In genomic region chr7:122160037-122160436, GRCm38 (mm10) we compare ENCODE assay signal across 8 mouse cellular contexts. TPM values are rescaled to one million over a fixed set of nuclear protein-coding genes. Genes with fewer than 3 reads are reported as not detected.
DNase-seq lines count a peak whose midpoint lies in the region; ATAC-seq and TF ChIP-seq lines count a peak whose summit lies in the region.

No protein-coding gene starts in this region.

- peak overlapping the region; percentile 79 for H3K4me3 ChIP-seq in lung, embryonic 14.5 days (ENCODE audit: low read depth, low read length)
- H3K4me3 ChIP-seq in embryonic facial prominence, embryonic 14.5 days (ENCODE audit: low read depth, low read length): peak overlapping the region; percentile 51
- H3K4me3 ChIP-seq in limb, embryonic 15.5 days: peak overlapping the region; percentile 75
- peak overlapping the region; percentile 71 for H3K4me3 ChIP-seq in stomach, postnatal 0 days (ENCODE audit: low read depth, low read length)

- no peak for TF ChIP-seq EP300 in stomach, postnatal 0 days (optimal IDR thresholded peaks at IDR 0.05)

- peaks cover 42% of the 10 kb centered on the region for H3K36me3 ChIP-seq in lung, embryonic 14.5 days (ENCODE audit: insufficient read depth)
- peaks cover 37% of the 10 kb centered on the region for H3K36me3 ChIP-seq in embryonic facial prominence, embryonic 14.5 days (ENCODE audit: control insufficient read depth, insufficient read depth, low read length)
- peaks cover 33% of the 10 kb centered on the region for H3K36me3 ChIP-seq in limb, embryonic 15.5 days
- peaks cover 6% of the 10 kb centered on the region; the same call in 1 of the 2 replicates for H3K36me3 ChIP-seq in stomach, postnatal 0 days (ENCODE audit: control insufficient read depth, insufficient read depth, low read length)

- peak overlapping the region; percentile 74 for H3K9ac ChIP-seq in lung, embryonic 14.5 days
- peak overlapping the region; percentile 55 for H3K9ac ChIP-seq in embryonic facial prominence, embryonic 14.5 days (ENCODE audit: low read depth, low read length)
- H3K9ac ChIP-seq in limb, embryonic 15.5 days: peak overlapping the region; percentile 51
- peak overlapping the region; percentile 58 for H3K9ac ChIP-seq in stomach, postnatal 0 days (ENCODE audit: low read length)

- peak overlapping the region; percentile 66 for H3K4me2 ChIP-seq in lung, embryonic 14.5 days
- peak overlapping the region; percentile 69 for H3K4me2 ChIP-seq in embryonic facial prominence, embryonic 14.5 days (ENCODE audit: low read depth, low read length)
- H3K4me2 ChIP-seq in limb, embryonic 15.5 days: peak overlapping the region; percentile 92
- peak overlapping the region; percentile 72 for H3K4me2 ChIP-seq in stomach, postnatal 0 days (replicated peaks; ENCODE audit: low read depth)

- H3K27ac ChIP-seq in lung, embryonic 14.5 days (ENCODE audit: low read depth): peak overlapping the region; percentile 86; the same call in 1 of the 2 replicates
- H3K27ac ChIP-seq in embryonic facial prominence, embryonic 14.5 days (replicated peaks; ENCODE audit: low read depth, low read length): peak overlapping the region; percentile 72; the same call in 1 of the 2 replicates
- H3K27ac ChIP-seq in limb, embryonic 15.5 days: peak overlapping the region; percentile 72
- H3K27ac ChIP-seq in stomach, postnatal 0 days (replicated peaks): no peak overlapping the region

- peak; percentile 47 for DNase-seq in lung, embryonic 14.5 days
- DNase-seq in lung, postnatal 10 days: no peak
- DNase-seq in embryonic facial prominence, embryonic 14.5 days (ENCODE audit: low spot score): peak; percentile 7
- DNase-seq in stomach, postnatal 0 days (ENCODE audit: low spot score): no peak
- DNase-seq in spleen, adult 18-20 months: no peak
- DNase-seq in lung, postnatal 25 days (ENCODE audit: low spot score): no peak
- no peak for DNase-seq in natural killer cell, adult 2 months (ENCODE audit: low spot score in 2 of 2)

- H3K27me3 ChIP-seq in lung, embryonic 14.5 days (ENCODE audit: insufficient read depth, low read length): no peaks in the 10 kb centered on the region
- H3K27me3 ChIP-seq in embryonic facial prominence, embryonic 14.5 days (replicated peaks; ENCODE audit: control insufficient read depth, insufficient read depth, low read length): no peaks in the 10 kb centered on the region
- no peaks in the 10 kb centered on the region for H3K27me3 ChIP-seq in limb, embryonic 15.5 days
- no peaks in the 10 kb centered on the region for H3K27me3 ChIP-seq in stomach, postnatal 0 days (ENCODE audit: control insufficient read depth, insufficient read depth, low read length)

- peak; percentile 10 for ATAC-seq in lung, embryonic 14.5 days (ENCODE audit: insufficient read depth)
- no peak for ATAC-seq in embryonic facial prominence, embryonic 14.5 days (ENCODE audit: low read depth)
- ATAC-seq in limb, embryonic 15.5 days (ENCODE audit: insufficient number of reproducible peaks, low FRiP score, low TSS enrichment, low read depth): no peak
- no peak for ATAC-seq in stomach, postnatal 0 days (ENCODE audit: low FRiP score, low TSS enrichment)

- peaks cover 9% of the 10 kb centered on the region for H3K4me1 ChIP-seq in lung, embryonic 14.5 days (ENCODE audit: insufficient read depth)
- H3K4me1 ChIP-seq in embryonic facial prominence, embryonic 14.5 days (ENCODE audit: control insufficient read depth, insufficient read depth, low read length): peaks cover 24% of the 10 kb centered on the region
- H3K4me1 ChIP-seq in limb, embryonic 15.5 days: peaks cover 41% of the 10 kb centered on the region
- H3K4me1 ChIP-seq in stomach, postnatal 0 days (replicated peaks; ENCODE audit: control insufficient read depth, insufficient read depth): no peaks in the 10 kb centered on the region

- no peaks in the 10 kb centered on the region for H3K9me3 ChIP-seq in lung, embryonic 14.5 days (ENCODE audit: low read depth, low read length)
- H3K9me3 ChIP-seq in embryonic facial prominence, embryonic 14.5 days (ENCODE audit: control insufficient read depth, low read length): no peaks in the 10 kb centered on the region
- no peaks in the 10 kb centered on the region for H3K9me3 ChIP-seq in limb, embryonic 15.5 days
- no peaks in the 10 kb centered on the region for H3K9me3 ChIP-seq in stomach, postnatal 0 days (ENCODE audit: control insufficient read depth, low read length)

- no peak for TF ChIP-seq CTCF in lung, embryonic 14.5 days (IDR thresholded peaks at IDR 0.05; ENCODE audit: low read depth)
- TF ChIP-seq CTCF in stomach, postnatal 0 days (IDR thresholded peaks at IDR 0.05; ENCODE audit: low read depth): no peak

- under 1% methylated on average over 12 of the region's 12 CpGs for WGBS in lung, embryonic 14.5 days
- WGBS in embryonic facial prominence, embryonic 14.5 days: 3% methylated on average over 12 of the region's 12 CpGs
- WGBS in limb, embryonic 15.5 days: 2% methylated on average over 12 of the region's 12 CpGs
- 1% methylated on average over 11 of the region's 12 CpGs for WGBS in stomach, postnatal 0 days

RNA-seq across cellular contexts. Expression of gene Plk1, which starts 0.8 kb away (rescaled TPM):
- 141 and 160 TPM in 2 replicates for polyA plus RNA-seq in lung, embryonic 14.5 days (2014; fragmentation: Nextera tagmentation; extraction: Ambion mirVana)
- 69.1 and 87.1 TPM in 2 replicates for polyA plus RNA-seq in embryonic facial prominence, embryonic 14.5 days (2014; fragmentation: Nextera tagmentation; extraction: Ambion mirVana)
- polyA plus RNA-seq in limb, embryonic 15.5 days (2015; fragmentation: Nextera tagmentation; extraction: Ambion mirVana): 86.2 and 92.1 TPM in 2 replicates
- 20.5 and 26.9 TPM in 2 replicates for polyA plus RNA-seq in stomach, postnatal 0 days (2015; fragmentation: Nextera tagmentation; extraction: Ambion mirVana)

RNA-seq across cellular contexts. Expression of gene Ern2, which starts 26.0 kb away (rescaled TPM):
- 0.16 TPM in 1 of 2 replicates, not detected in the other for polyA plus RNA-seq in lung, embryonic 14.5 days (2014; fragmentation: Nextera tagmentation; extraction: Ambion mirVana)
- 0.07 TPM in 1 of 2 replicates, not detected in the other for polyA plus RNA-seq in embryonic facial prominence, embryonic 14.5 days (2014; fragmentation: Nextera tagmentation; extraction: Ambion mirVana)
- polyA plus RNA-seq in limb, embryonic 15.5 days (2015; fragmentation: Nextera tagmentation; extraction: Ambion mirVana): not detected in 2 replicates
- 33.5 and 37.3 TPM in 2 replicates for polyA plus RNA-seq in stomach, postnatal 0 days (2015; fragmentation: Nextera tagmentation; extraction: Ambion mirVana)

RNA-seq across cellular contexts. Expression of gene Dctn5, which starts 27.2 kb away (rescaled TPM):
- polyA plus RNA-seq in lung, embryonic 14.5 days (2014; fragmentation: Nextera tagmentation; extraction: Ambion mirVana): 108 and 119 TPM in 2 replicates
- polyA plus RNA-seq in embryonic facial prominence, embryonic 14.5 days (2014; fragmentation: Nextera tagmentation; extraction: Ambion mirVana): 104 and 115 TPM in 2 replicates
- 122 and 125 TPM in 2 replicates for polyA plus RNA-seq in limb, embryonic 15.5 days (2015; fragmentation: Nextera tagmentation; extraction: Ambion mirVana)
- 66.0 and 68.0 TPM in 2 replicates for polyA plus RNA-seq in stomach, postnatal 0 days (2015; fragmentation: Nextera tagmentation; extraction: Ambion mirVana)

RNA-seq across cellular contexts. Expression of gene Palb2, which starts 27.3 kb away (rescaled TPM):
- polyA plus RNA-seq in lung, embryonic 14.5 days (2014; fragmentation: Nextera tagmentation; extraction: Ambion mirVana): 20.6 and 20.8 TPM in 2 replicates
- polyA plus RNA-seq in embryonic facial prominence, embryonic 14.5 days (2014; fragmentation: Nextera tagmentation; extraction: Ambion mirVana): 9.9 and 12.5 TPM in 2 replicates
- 10.5 and 12.3 TPM in 2 replicates for polyA plus RNA-seq in limb, embryonic 15.5 days (2015; fragmentation: Nextera tagmentation; extraction: Ambion mirVana)
- 4.5 and 5.2 TPM in 2 replicates for polyA plus RNA-seq in stomach, postnatal 0 days (2015; fragmentation: Nextera tagmentation; extraction: Ambion mirVana)

RNA-seq across cellular contexts. Expression of gene Ndufab1, which starts 58.4 kb away (rescaled TPM):
- 620 and 633 TPM in 2 replicates for polyA plus RNA-seq in lung, embryonic 14.5 days (2014; fragmentation: Nextera tagmentation; extraction: Ambion mirVana)
- 559 and 632 TPM in 2 replicates for polyA plus RNA-seq in embryonic facial prominence, embryonic 14.5 days (2014; fragmentation: Nextera tagmentation; extraction: Ambion mirVana)
- polyA plus RNA-seq in limb, embryonic 15.5 days (2015; fragmentation: Nextera tagmentation; extraction: Ambion mirVana): 553 and 558 TPM in 2 replicates
- polyA plus RNA-seq in stomach, postnatal 0 days (2015; fragmentation: Nextera tagmentation; extraction: Ambion mirVana): 582 and 605 TPM in 2 replicates

Comparison
In these comparisons a context has a peak if more than half of its experiments do, and no peak if none do; other contexts are left out.
1. DNase-seq: peak in lung, embryonic 14.5 days (single experiment) and embryonic facial prominence, embryonic 14.5 days (single experiment); none in lung, postnatal 10 days (single experiment), stomach, postnatal 0 days (single experiment), spleen, adult 18-20 months (0 of 2), lung, postnatal 25 days (single experiment) and natural killer cell, adult 2 months (0 of 2).
2. RNA of gene Ern2, which starts 26.0 kb away (polyA plus RNA-seq): 33.5 to 37.3 TPM in stomach, postnatal 0 days; 0.07 TPM in embryonic facial prominence, embryonic 14.5 days, 0.16 TPM in lung, embryonic 14.5 days and not detected in limb, embryonic 15.5 days; every median in the first group is over 10 times any median in the second.
3. Peak in every context shown above with its lines, with median percentiles within 50 percentile points of each other: H3K4me2 ChIP-seq, H3K4me3 ChIP-seq and H3K9ac ChIP-seq.